Mouse (Mus musculus) heart, embryonic 12.5 days (tissue): ENCODE results near the gene Blvra. TPM values are rescaled to one million over a fixed set of nuclear protein-coding genes. Genes with fewer than 3 reads are reported as not detected.

ENCODE experiments used
- microRNA-seq: library from miRNA; unstranded; fragments of <30 nt; microRNA quantifications from one replicate; pipeline ENCODE4, GENCODE M21; 2017
- polyA plus RNA-seq: library from polyadenylated mRNA; unstranded; fragments of >200 nt; fragmentation: Nextera tagmentation; extraction: Ambion mirVana; gene quantifications from 2 replicates; pipeline ENCODE4 v1.2.1, GENCODE M21; 2016

Gene Blvra
- polyA plus RNA-seq, 1 experiment from 2014 or later, result 39.2 TPM

Small RNA genes lying within 50 kb of the gene (microRNA-seq; reads per million reads assigned to microRNA genes)
- not detected for gene Gm24081

Other genes starting within 250 kb of the Blvra start
- gene Trpm7, start 194.4 kb upstream of the Blvra start, polyA plus RNA-seq, result 46.7 and 50.4 TPM in 2 replicates
- 33.5 and 35.0 TPM in 2 replicates for gene Sppl2a, start 137.4 kb upstream of the Blvra start, polyA plus RNA-seq
- gene Ap4e1, start 61.9 kb upstream of the Blvra start, polyA plus RNA-seq, result 11.9 and 12.3 TPM in 2 replicates
- gene Ncaph, start 63.3 kb downstream of the Blvra start, polyA plus RNA-seq, result 62.9 and 67.1 TPM in 2 replicates
- 11.1 and 12.5 TPM in 2 replicates for gene Itpripl1, start 72.8 kb downstream of the Blvra start, polyA plus RNA-seq
- gene 1810024B03Rik, start 137.6 kb downstream of the Blvra start, polyA plus RNA-seq, result 1.8 and 2.3 TPM in 2 replicates
- gene Snrnp200, start 137.7 kb downstream of the Blvra start, polyA plus RNA-seq, result 48.8 and 49.5 TPM in 2 replicates
- 50.2 and 53.7 TPM in 2 replicates for gene Ciao1, start 177.2 kb downstream of the Blvra start, polyA plus RNA-seq
- 24.7 and 27.8 TPM in 2 replicates for gene Tmem127, start 177.2 kb downstream of the Blvra start, polyA plus RNA-seq
- gene Stard7, start 199.6 kb downstream of the Blvra start, polyA plus RNA-seq, result 135 and 136 TPM in 2 replicates